Mouse (Mus musculus): ENCODE measurements at regions not wholly inside any gene's neighbourhood (a gene's known extent, or its start where the extent isn't known, plus 50 kb on each side); places are given as distances from the start of the nearest gene placed in this dataset.
"Not testable (repeated sequence)": the region's sequence is repeated elsewhere in the genome, so short reads cannot be mapped to it uniquely, and the experiment has no call there.

- 24% methylated on average over 5 of the region's 5 CpGs for WGBS (ENCODE audit: insufficient replicate concordance)
- no peaks in the 10 kb centered on the region for H3K4me1 ChIP-seq (replicated peaks)
- no peaks in the 10 kb centered on the region for H3K27me3 ChIP-seq
- H3K4me2 ChIP-seq: no peak overlapping the region
- H3K4me3 ChIP-seq (replicated peaks): no peak overlapping the region
- no peak overlapping the region for H3K27ac ChIP-seq (replicated peaks)
- H3K9me3 ChIP-seq (replicated peaks): no peaks in the 10 kb centered on the region
- ATAC-seq (ENCODE audit: insufficient read depth): no peak
- no peak overlapping the region for H3K9ac ChIP-seq
- H3K36me3 ChIP-seq (replicated peaks): no peaks in the 10 kb centered on the region
These were observed 164.4 kb upstream of the Rapgef5 start for GRCm38 (mm10) chr12:117351900-117352299.

GRCm38 (mm10) chr12:117352511-117352910 lies 163.8 kb upstream of the Rapgef5 start:
- Histone ChIP-seq H3K36me3 (replicated peaks) (no peaks in the 10 kb centered on the region), H3K9me3 (replicated peaks) (no peaks in the 10 kb centered on the region), H3K4me1 (replicated peaks) (no peaks in the 10 kb centered on the region), H3K4me2 (no peak overlapping the region), H3K4me3 (replicated peaks) (no peak overlapping the region), H3K9ac (no peak overlapping the region), H3K27ac (replicated peaks) (no peak overlapping the region), H3K27me3 (no peaks in the 10 kb centered on the region)
- no peak for ATAC-seq (ENCODE audit: insufficient read depth)
- 52% methylated on average over 3 of the region's 3 CpGs for WGBS (ENCODE audit: insufficient replicate concordance)

- H3K4me1 ChIP-seq (replicated peaks): no peaks in the 10 kb centered on the region
- no peak overlapping the region for H3K9ac ChIP-seq
- no peaks in the 10 kb centered on the region for H3K27me3 ChIP-seq
- H3K9me3 ChIP-seq (replicated peaks): no peaks in the 10 kb centered on the region
- no peak overlapping the region for H3K4me2 ChIP-seq
- ATAC-seq (ENCODE audit: insufficient read depth): no peak
- H3K27ac ChIP-seq (replicated peaks): no peak overlapping the region
- no peak overlapping the region for H3K4me3 ChIP-seq (replicated peaks)
- H3K36me3 ChIP-seq (replicated peaks): no peaks in the 10 kb centered on the region
These were observed 163.3 kb upstream of the Rapgef5 start for GRCm38 (mm10) chr12:117352938-117353337.

GRCm38 (mm10) chr12:117357811-117358210 lies 158.5 kb upstream of the Rapgef5 start:
- no peaks in the 10 kb centered on the region for H3K27me3 ChIP-seq
- no peaks in the 10 kb centered on the region for H3K4me1 ChIP-seq (replicated peaks)
- H3K36me3 ChIP-seq (replicated peaks): no peaks in the 10 kb centered on the region

GRCm38 (mm10) chr12:117358891-117359290 lies 157.4 kb upstream of the Rapgef5 start:
- H3K27me3 ChIP-seq: no peaks in the 10 kb centered on the region
- ATAC-seq (ENCODE audit: insufficient read depth): no peak
- no peaks in the 10 kb centered on the region for H3K9me3 ChIP-seq (replicated peaks)
- H3K36me3 ChIP-seq (replicated peaks): no peaks in the 10 kb centered on the region
- H3K4me1 ChIP-seq (replicated peaks): no peaks in the 10 kb centered on the region
- 79% methylated on average over 3 of the region's 3 CpGs for WGBS (ENCODE audit: insufficient replicate concordance)
- H3K4me2 ChIP-seq: no peak overlapping the region
- H3K4me3 ChIP-seq (replicated peaks): no peak overlapping the region
- H3K9ac ChIP-seq: no peak overlapping the region
- no peak overlapping the region for H3K27ac ChIP-seq (replicated peaks)

More at GRCm38 (mm10) chr12:117357811-117358210, 158.5 kb upstream of the Rapgef5 start:
- H3K4me2 ChIP-seq: no peak overlapping the region
- no peak overlapping the region for H3K27ac ChIP-seq (replicated peaks)
- no peak for ATAC-seq (ENCODE audit: insufficient read depth)
- no peak overlapping the region for H3K4me3 ChIP-seq (replicated peaks)
- 72% methylated on average over 2 of the region's 2 CpGs for WGBS (ENCODE audit: insufficient replicate concordance)
- H3K9ac ChIP-seq: no peak overlapping the region
- no peaks in the 10 kb centered on the region for H3K9me3 ChIP-seq (replicated peaks)

- no peak for ATAC-seq (ENCODE audit: insufficient read depth)
- Histone ChIP-seq H3K9ac (no peak overlapping the region), H3K27ac (replicated peaks) (no peak overlapping the region), H3K9me3 (replicated peaks) (no peaks in the 10 kb centered on the region), H3K4me2 (no peak overlapping the region), H3K4me1 (replicated peaks) (no peaks in the 10 kb centered on the region), H3K4me3 (replicated peaks) (no peak overlapping the region), H3K36me3 (replicated peaks) (no peaks in the 10 kb centered on the region), H3K27me3 (no peaks in the 10 kb centered on the region)
- WGBS (ENCODE audit: insufficient replicate concordance): 63% methylated on average over 4 of the region's 4 CpGs
These were observed 156.1 kb upstream of the Rapgef5 start for GRCm38 (mm10) chr12:117360215-117360614.

GRCm38 (mm10) chr12:117361826-117362225 lies 154.5 kb upstream of the Rapgef5 start:
- Histone ChIP-seq H3K9me3 (replicated peaks) (no peaks in the 10 kb centered on the region), H3K27ac (replicated peaks) (no peak overlapping the region), H3K4me3 (replicated peaks) (no peak overlapping the region), H3K4me1 (replicated peaks) (no peaks in the 10 kb centered on the region), H3K4me2 (no peak overlapping the region), H3K27me3 (no peaks in the 10 kb centered on the region), H3K9ac (no peak overlapping the region), H3K36me3 (replicated peaks) (no peaks in the 10 kb centered on the region)
- no peak for ATAC-seq (ENCODE audit: insufficient read depth)
- 72% methylated on average over 7 of the region's 7 CpGs for WGBS (ENCODE audit: insufficient replicate concordance)

- WGBS (ENCODE audit: insufficient replicate concordance): 55% methylated on average over 4 of the region's 4 CpGs
- not testable (repeated sequence) for H3K4me2 ChIP-seq; H3K27me3 ChIP-seq; H3K9ac ChIP-seq; H3K4me1 ChIP-seq (replicated peaks); H3K27ac ChIP-seq (replicated peaks); H3K4me3 ChIP-seq (replicated peaks); ATAC-seq (ENCODE audit: insufficient read depth); H3K9me3 ChIP-seq (replicated peaks); H3K36me3 ChIP-seq (replicated peaks)
These were observed 152.8 kb upstream of the Rapgef5 start for GRCm38 (mm10) chr12:117363457-117363856.

GRCm38 (mm10) chr12:117365181-117365580 lies 151.1 kb upstream of the Rapgef5 start:
- H3K9ac ChIP-seq: no peak overlapping the region
- no peaks in the 10 kb centered on the region for H3K27me3 ChIP-seq
- no peak overlapping the region for H3K4me2 ChIP-seq
- H3K4me1 ChIP-seq (replicated peaks): no peaks in the 10 kb centered on the region
- H3K36me3 ChIP-seq (replicated peaks): no peaks in the 10 kb centered on the region
- WGBS (ENCODE audit: insufficient replicate concordance): 84% methylated on average over 2 of the region's 2 CpGs
- H3K27ac ChIP-seq (replicated peaks): no peak overlapping the region
- no peak for ATAC-seq (ENCODE audit: insufficient read depth)
- no peaks in the 10 kb centered on the region for H3K9me3 ChIP-seq (replicated peaks)
- H3K4me3 ChIP-seq (replicated peaks): no peak overlapping the region

GRCm38 (mm10) chr12:117365876-117366275 lies 150.4 kb upstream of the Rapgef5 start:
- H3K4me1 ChIP-seq (replicated peaks): no peaks in the 10 kb centered on the region
- H3K4me2 ChIP-seq: no peak overlapping the region
- no peaks in the 10 kb centered on the region for H3K27me3 ChIP-seq
- H3K27ac ChIP-seq (replicated peaks): no peak overlapping the region
- H3K9me3 ChIP-seq (replicated peaks): no peaks in the 10 kb centered on the region
- WGBS (ENCODE audit: insufficient replicate concordance): 51% methylated on average over 5 of the region's 5 CpGs
- no peaks in the 10 kb centered on the region for H3K36me3 ChIP-seq (replicated peaks)
- H3K9ac ChIP-seq: no peak overlapping the region
- no peak overlapping the region for H3K4me3 ChIP-seq (replicated peaks)
- ATAC-seq (ENCODE audit: insufficient read depth): no peak

GRCm38 (mm10) chr12:117378297-117378887 lies 137.9 kb upstream of the Rapgef5 start:
- ATAC-seq (ENCODE audit: insufficient read depth): 0 out of 2 replicates have a peak, but pooled peaks have one; percentile 12
- H3K4me2 ChIP-seq: peak overlapping the region; percentile 15; the same call in 1 of the 2 replicates
- no peak overlapping the region for H3K27ac ChIP-seq (replicated peaks)
- no peak overlapping the region for H3K4me3 ChIP-seq (replicated peaks)
- H3K9ac ChIP-seq: no peak overlapping the region
- no peaks in the 10 kb centered on the region for H3K9me3 ChIP-seq (replicated peaks)
- no peaks in the 10 kb centered on the region for H3K27me3 ChIP-seq
- WGBS (ENCODE audit: insufficient replicate concordance): 63% methylated on average over 20 of the region's 21 CpGs
- H3K36me3 ChIP-seq (replicated peaks): no peaks in the 10 kb centered on the region
- no peaks in the 10 kb centered on the region for H3K4me1 ChIP-seq (replicated peaks)
